Mouse (Mus musculus) lung, postnatal 4 days (tissue): ENCODE data around the gene Fscn3.

ENCODE experiments used
- DNase-seq, 2 experiments: peaks; one replicate each; pipeline ENCODE4 v3.0.0; 2021

Fscn3 gene

DNA sequence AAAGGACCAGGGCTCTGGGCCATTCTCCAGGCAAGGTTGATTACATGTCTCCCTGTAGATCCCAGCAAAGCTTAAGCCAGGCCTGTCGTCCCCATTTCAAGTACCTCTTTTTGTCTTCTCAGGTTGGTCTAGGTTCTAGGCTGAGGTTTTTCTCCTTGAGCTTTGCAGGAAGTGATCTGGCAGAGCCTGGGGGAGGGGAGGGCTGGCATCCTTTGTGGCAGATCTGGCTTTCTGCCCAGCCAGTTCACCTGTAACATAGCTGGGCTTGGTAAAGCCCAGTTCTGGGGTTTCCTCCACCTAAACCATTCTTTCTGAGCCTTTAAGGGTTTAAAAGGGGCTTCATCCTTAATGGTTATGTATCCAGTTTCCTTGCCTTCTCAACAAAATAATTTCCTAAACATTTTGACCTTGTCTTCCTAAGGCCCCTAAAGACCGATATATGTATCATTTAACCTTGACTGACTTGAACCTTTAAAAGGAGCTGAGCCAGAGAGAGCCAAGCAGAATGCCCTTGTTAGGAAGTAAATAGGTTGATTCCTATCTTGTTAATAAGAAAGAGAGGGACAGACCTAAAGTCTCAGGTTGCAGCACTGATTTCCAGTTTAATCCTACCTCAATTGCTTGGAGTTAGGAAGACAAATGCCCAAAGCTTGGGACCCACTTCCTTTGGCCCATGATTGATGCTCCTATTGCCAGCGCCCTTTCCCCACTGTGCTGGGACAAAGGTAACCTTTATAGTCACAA lies at the start of gene Fscn3:
Gene Fscn3 (plus strand): TSS at position 694 of the 744 bp plus-strand sequence.
- DNase-seq, result peak in 1 of 2 experiments; percentile 20

- DNase-seq, result no peak
Measured at GRCm38 (mm10) chr6:28381983-28382382, 45.6 kb upstream of the Fscn3 start.

DNA sequence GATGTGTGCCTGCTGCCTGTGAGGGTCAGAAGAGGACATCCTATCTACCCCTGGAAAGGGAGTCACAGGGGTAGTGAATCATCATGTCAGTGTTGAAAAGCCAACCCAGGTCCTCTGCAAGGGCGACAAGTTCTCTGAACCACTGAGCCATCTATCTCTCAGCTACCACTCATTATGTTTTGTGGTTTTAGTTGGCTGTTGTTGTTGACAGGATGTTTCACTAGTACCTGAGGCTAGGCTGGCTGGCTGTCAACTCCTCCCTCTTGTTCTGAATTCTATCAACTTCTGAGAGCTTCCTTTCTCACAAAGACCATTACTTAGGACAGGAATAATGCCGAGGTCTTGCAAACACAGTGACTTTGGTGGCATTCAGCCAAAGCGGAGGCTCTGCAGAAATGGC lies 42.4 kb upstream of the Fscn3 start:
- no peak for DNase-seq

- DNase-seq, result no peak
Measured at GRCm38 (mm10) chr6:28389038-28389437, 38.6 kb upstream of the Fscn3 start.

- DNase-seq, result no peak
Measured at GRCm38 (mm10) chr6:28396051-28396852, 31.3 kb upstream of the Fscn3 start.

GRCm38 (mm10) chr6:28396853-28397457 lies 30.6 kb upstream of the Fscn3 start:
- no peak for DNase-seq

DNA sequence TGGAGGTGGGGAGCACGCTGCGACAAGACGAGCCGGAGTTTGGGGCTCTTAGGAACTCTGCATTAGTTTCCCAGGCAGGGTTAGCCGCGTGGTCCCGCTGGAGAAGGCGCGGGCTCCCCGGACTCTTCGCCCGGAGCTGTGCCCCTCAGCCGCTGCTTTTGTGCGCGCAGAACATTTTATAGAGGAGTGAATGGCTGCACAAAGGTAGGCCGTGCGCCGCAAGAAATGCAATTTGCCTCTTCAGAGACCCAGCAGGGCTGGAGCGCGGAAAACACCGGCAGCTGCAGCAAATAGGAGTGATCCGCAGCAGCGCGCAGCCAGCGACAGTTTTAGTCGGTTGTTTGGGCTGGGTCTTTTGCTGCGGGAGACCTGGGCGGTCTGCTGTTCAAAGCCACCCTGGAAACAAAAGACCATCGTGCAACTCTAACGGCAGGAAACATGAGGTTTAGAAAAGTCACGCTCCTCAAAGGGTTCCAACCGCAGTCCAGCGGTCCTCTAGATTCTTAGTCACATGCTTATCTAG lies 29.8 kb upstream of the Fscn3 start, which contains the start of gene Zfp800:
Gene Zfp800 (minus strand): TSS at position 325 of the 523 bp plus-strand sequence.
- no peak for DNase-seq

- DNase-seq, result no peak
Measured at GRCm38 (mm10) chr6:28398726-28399125, 28.9 kb upstream of the Fscn3 start.

GRCm38 (mm10) chr6:28399791-28400190 lies 27.8 kb upstream of the Fscn3 start:
- no peak for DNase-seq

DNA sequence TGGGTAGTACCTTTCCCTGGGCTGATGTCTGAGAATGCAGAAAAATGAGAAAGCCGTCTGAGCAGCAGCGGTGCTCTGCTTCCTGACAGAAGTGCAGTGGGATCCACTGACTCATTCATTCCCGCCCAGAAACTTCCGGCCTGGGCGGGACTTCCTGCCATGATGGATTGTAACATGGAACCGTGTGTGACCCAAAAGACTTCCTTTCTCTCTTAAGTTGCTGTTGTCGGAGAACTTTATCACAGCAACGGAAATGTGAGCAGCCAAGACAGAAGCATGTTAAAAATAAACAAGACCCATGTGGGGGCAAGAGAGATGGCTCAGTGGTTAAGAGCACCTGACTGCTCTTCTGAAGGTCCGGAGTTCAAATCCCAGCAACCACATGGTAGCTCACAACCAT lies 17.5 kb upstream of the Fscn3 start:
- peak; percentile 36 to 50 for DNase-seq

GRCm38 (mm10) chr6:28411236-28411635 lies 16.4 kb upstream of the Fscn3 start:
- no peak for DNase-seq

DNA sequence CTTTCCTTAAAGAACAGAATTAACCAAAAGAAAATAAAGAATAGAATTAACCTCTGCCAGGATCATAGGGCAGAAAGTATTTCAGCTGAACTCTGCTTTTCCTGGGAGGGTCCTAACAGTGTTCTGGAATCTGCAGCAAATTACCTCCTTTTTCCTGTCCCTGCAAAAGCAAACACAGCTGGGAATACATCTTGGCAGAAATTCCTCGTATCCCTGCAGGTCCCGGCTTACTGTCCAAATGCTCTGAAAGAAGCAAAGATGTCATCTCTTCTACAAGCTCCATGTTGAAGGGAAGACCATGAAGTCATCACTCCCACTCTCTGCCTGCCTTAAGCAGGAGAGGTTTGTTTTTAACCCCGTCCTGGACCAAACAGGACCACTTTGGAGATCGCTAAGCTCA lies 10.6 kb upstream of the Fscn3 start:
- no peak for DNase-seq

DNA sequence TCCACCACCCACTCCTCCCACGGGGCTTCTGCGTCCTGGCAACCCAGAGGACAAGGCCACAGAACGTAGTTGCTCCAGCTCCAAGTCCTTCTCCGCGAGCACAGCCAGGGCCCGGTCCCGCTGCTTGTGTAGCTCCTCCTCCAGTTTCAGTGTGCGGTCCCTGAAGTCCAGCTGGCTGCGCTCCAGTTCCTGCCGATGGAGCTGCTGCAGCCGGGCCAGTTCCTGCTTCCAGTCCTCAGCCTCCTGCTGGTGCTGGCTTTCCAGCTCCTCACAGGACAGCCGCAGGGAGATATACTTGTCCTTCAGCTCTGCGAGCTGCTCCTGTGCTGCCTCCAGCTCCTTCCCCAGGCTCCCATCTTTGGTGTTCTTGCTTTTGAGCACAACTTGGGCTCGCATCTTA lies 9.1 kb upstream of the Fscn3 start:
- DNase-seq, result peak; percentile 61 to 78

DNA sequence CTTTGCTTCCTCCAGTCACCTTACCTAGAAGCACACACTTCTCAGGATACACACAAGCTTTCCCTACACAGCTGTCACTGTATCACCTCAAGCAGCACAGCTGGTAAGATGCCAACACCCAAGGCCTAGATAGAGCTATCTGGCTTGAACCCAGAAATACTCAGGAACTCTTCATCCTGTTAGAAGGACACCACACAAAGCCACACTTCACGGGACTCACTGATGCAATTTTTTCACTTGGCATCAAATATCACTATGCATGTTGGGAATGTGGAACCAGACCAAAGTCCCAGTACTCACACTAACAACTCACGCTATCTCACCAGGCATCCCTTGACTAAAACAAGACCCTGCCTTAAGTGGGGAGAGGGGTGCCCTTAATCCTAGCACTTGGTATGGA lies 7.9 kb upstream of the Fscn3 start:
- no peak for DNase-seq

- DNase-seq, result peak in 1 of 2 experiments; percentile 19
Measured at GRCm38 (mm10) chr6:28420361-28420760, 7.2 kb upstream of the Fscn3 start.

- DNase-seq, result no peak
Measured at GRCm38 (mm10) chr6:28420865-28421264, 6.7 kb upstream of the Fscn3 start.

- DNase-seq, result peak; percentile 97 to 98
Measured at GRCm38 (mm10) chr6:28421469-28422000, 6.1 kb upstream of the Fscn3 start.

GRCm38 (mm10) chr6:28422651-28423290 lies 4.8 kb upstream of the Fscn3 start:
- no peak for DNase-seq

GRCm38 (mm10) chr6:28423313-28423712 lies 4.3 kb upstream of the Fscn3 start, which contains the start of gene Arf5:
Arf5 (plus strand) TSS chr6:28423560.
- peak; percentile 96 to 97 for DNase-seq

DNA sequence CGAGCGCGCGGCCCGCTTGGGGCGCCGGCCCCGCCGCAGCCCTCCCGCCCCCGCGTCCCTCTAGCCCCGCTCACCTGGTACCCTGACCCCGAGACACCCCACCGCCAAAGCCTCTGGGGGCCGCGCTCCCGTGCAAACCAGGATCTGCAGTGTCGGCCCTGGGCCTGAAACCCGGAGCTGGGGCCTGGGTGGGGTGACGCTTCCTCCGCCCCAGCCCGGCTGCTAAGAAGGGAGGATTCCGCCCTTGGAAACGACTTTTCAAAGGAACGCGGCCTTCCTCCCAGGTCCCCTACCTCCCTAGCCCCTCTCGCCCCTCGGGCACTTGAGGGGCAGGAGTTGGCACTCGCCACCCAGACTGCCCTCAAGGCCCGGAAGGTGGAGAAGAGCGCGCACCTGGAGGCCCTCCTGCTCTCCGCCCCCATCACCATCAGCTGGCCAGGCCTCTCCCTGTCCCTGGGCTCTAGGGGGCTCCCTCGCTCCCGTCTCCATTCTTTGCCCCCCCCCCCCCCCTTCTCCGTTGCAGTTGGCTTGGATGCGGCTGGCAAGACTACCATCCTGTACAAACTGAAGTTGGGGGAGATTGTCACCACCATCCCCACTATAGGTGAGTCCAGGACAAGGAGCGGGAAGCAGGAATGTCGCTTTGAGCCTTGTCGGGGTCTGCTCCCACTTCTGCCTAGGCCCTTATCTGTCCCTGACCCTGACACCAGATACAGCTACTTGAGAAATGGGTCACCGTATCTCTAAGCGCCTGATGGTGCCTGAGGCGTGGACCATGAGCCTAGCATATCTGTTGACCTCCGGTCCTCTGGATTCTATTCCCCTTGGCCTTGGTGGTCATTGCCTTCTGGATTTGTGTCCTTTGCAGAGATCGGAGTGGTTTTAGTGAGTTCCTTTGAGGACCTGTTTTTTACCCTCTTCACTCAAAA lies 3.6 kb upstream of the Fscn3 start:
- peak; percentile 64 to 75 for DNase-seq

DNA sequence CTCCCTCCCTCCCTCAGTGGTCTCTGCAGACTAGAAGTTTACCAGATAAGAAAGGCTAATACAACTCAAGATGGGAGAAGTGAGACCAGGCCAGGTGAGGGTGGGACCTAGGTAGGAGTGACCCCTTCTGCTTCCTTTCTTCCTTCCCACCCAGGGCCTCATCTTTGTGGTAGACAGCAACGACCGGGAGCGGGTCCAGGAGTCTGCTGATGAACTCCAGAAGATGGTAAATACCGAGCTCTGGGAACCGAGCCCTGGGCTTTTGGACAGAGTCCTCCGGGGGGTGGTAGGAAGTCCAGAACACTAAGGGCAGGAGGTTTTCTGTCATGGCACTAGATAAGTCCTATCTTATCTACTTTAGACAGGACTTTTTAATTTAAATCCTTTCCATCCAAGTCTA lies 2.6 kb upstream of the Fscn3 start:
- DNase-seq, result no peak
